Mouse (Mus musculus): ENCODE results near the gene Gm28635.
A peak's percentile ranks its signal among the peaks of the same experiment; 100 is the strongest.

Gm28635 gene

GRCm38 (mm10) chr2:84637452-84638165, 40.2 kb downstream of the Gm28635 start:
- no peak for DNase-seq (ENCODE audit: low read depth, low spot score)

- no peak for DNase-seq (ENCODE audit: low read depth, low spot score)
These were observed 41.6 kb downstream of the Gm28635 start for GRCm38 (mm10) chr2:84636231-84636741.

- peak; percentile 67 for DNase-seq (ENCODE audit: low read depth, low spot score)
These were observed 42.2 kb downstream of the Gm28635 start for GRCm38 (mm10) chr2:84635611-84636010.

GRCm38 (mm10) chr2:84634934-84635482, 42.8 kb downstream of the Gm28635 start:
- no peak for DNase-seq (ENCODE audit: low read depth, low spot score)

- DNase-seq (ENCODE audit: low read depth, low spot score), result no peak
These were observed 43.8 kb downstream of the Gm28635 start for GRCm38 (mm10) chr2:84634006-84634405.

GRCm38 (mm10) chr2:84632999-84633398, 44.8 kb downstream of the Gm28635 start:
- DNase-seq (ENCODE audit: low read depth, low spot score), result no peak

GRCm38 (mm10) chr2:84632001-84632400, 45.8 kb downstream of the Gm28635 start:
- no peak for DNase-seq (ENCODE audit: low read depth, low spot score)

GRCm38 (mm10) chr2:84627036-84627435, 50.8 kb downstream of the Gm28635 start:
- no peak for DNase-seq (ENCODE audit: low read depth, low spot score)

- DNase-seq (ENCODE audit: low read depth, low spot score), result no peak
These were observed 51.4 kb downstream of the Gm28635 start for GRCm38 (mm10) chr2:84626366-84626975.

GRCm38 (mm10) chr2:84624201-84624600, 53.6 kb downstream of the Gm28635 start:
- no peak for DNase-seq (ENCODE audit: low read depth, low spot score)

- DNase-seq (ENCODE audit: low read depth, low spot score), result no peak
These were observed 54.3 kb downstream of the Gm28635 start for GRCm38 (mm10) chr2:84623428-84624119.

- no peak for DNase-seq (ENCODE audit: low read depth, low spot score)
These were observed 55.2 kb downstream of the Gm28635 start for GRCm38 (mm10) chr2:84622668-84623067.

- DNase-seq (ENCODE audit: low read depth, low spot score), result no peak
These were observed 58.0 kb downstream of the Gm28635 start for GRCm38 (mm10) chr2:84619646-84620340.

- no peak for DNase-seq (ENCODE audit: low read depth, low spot score)
These were observed 58.9 kb downstream of the Gm28635 start for GRCm38 (mm10) chr2:84618914-84619313.

- DNase-seq (ENCODE audit: low read depth, low spot score), result peak; percentile 33
These were observed 60.0 kb downstream of the Gm28635 start for GRCm38 (mm10) chr2:84617637-84618515.

- no peak for DNase-seq (ENCODE audit: low read depth, low spot score)
These were observed 65.1 kb downstream of the Gm28635 start for GRCm38 (mm10) chr2:84612764-84613163.

GRCm38 (mm10) chr2:84607842-84608241, 70.0 kb downstream of the Gm28635 start:
- no peak for DNase-seq (ENCODE audit: low read depth, low spot score)

- no peak for DNase-seq (ENCODE audit: low read depth, low spot score)
These were observed 76.9 kb downstream of the Gm28635 start for GRCm38 (mm10) chr2:84600977-84601376.

GRCm38 (mm10) chr2:84599270-84599888, 78.5 kb downstream of the Gm28635 start:
- no peak for DNase-seq (ENCODE audit: low read depth, low spot score)

GRCm38 (mm10) chr2:84597123-84597522, 80.7 kb downstream of the Gm28635 start:
- peak; percentile 41 for DNase-seq (ENCODE audit: low read depth, low spot score)

Data from telencephalon, adult 2 months (tissue).